10 mouse cellular contexts compared by ENCODE assay signal in the genomic region with DNA sequence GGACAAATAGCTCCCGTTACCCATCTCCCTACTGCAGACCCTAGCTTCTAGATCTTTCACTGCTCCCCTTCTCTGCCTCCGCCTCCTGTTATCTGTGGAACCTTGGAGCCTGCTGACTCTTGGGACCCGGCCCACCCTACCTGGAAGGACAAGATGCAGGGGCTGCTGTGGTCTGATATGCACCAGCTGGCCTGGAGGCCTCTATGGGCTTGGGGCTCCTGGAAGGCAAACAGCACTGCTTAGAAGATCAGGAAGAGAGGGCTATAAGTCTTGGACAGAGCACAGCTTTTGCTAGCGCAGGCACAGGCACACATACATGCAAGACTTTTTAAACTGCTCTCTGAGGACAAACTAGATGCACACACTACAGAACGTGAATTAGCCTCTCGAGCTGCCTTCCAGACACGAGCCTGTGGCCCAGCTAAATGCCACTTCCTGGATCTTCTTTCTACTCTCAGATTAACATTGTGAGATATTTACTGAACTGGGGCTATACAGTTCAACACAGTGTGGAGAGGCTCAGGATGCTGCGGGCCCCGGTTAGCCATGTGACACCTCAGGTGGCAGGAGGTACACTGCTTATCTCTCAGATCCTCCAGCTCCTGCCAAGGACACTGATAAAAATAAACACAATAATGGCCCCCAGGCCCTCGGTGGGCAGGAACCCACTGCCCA. TPM values are rescaled to one million over a fixed set of nuclear protein-coding genes. Genes with fewer than 3 reads are reported as not detected.
A peak's percentile ranks its signal among the peaks of the same experiment; 100 is the strongest.
DNase-seq lines count a peak whose midpoint lies in the region; ATAC-seq and TF ChIP-seq lines count a peak whose summit lies in the region.
"Had no signal": no experiment of that assay in that cellular context is flagged by ENCODE, and none has a peak within 500 bp of the region (broad histone marks: within the 10 kb centered on the region; RNA-seq: fewer than 3 reads in every experiment).

No protein-coding gene starts in this region.

- no peaks in the 10 kb centered on the region for H3K36me3 ChIP-seq in heart, embryonic 12.5 days
- H3K36me3 ChIP-seq in G1E (replicated peaks) = no peaks in the 10 kb centered on the region
- no peaks in the 10 kb centered on the region for H3K36me3 ChIP-seq in stomach, embryonic 15.5 days

- H3K27ac ChIP-seq in heart, embryonic 12.5 days (ENCODE audit: poor library complexity, severe bottlenecking) = peak overlapping the region; percentile 27; the same call in 1 of the 2 replicates
- H3K27ac ChIP-seq in stomach, embryonic 15.5 days = peak overlapping the region; percentile 48

- DNase-seq in heart, adult 11 months = no peak
- DNase-seq in G1E (ENCODE audit: low spot score) (peak; percentile 69), liver (peak; percentile 94)
- no peak for DNase-seq in right cerebral cortex, postnatal 10 days (ENCODE audit: low spot score in 2 of 2)
- no peak for DNase-seq in urinary bladder, postnatal 36 days (ENCODE audit: low spot score in 2 of 2)
- no peak for DNase-seq in adrenal gland, adult 8-10 months
- DNase-seq: heart, postnatal 14 days; right cerebral cortex, postnatal 25 days had no signal

- WGBS in heart, embryonic 12.5 days = 40% methylated on average over 10 of the region's 10 CpGs
- WGBS in stomach, embryonic 15.5 days = 53% methylated on average over 10 of the region's 10 CpGs

- no peaks in the 10 kb centered on the region for H3K27me3 ChIP-seq in heart, embryonic 12.5 days (replicated peaks)
- no peaks in the 10 kb centered on the region for H3K27me3 ChIP-seq in G1E (ENCODE audit: insufficient read depth, low read length)
- no peaks in the 10 kb centered on the region for H3K27me3 ChIP-seq in stomach, embryonic 15.5 days (replicated peaks)

- H3K9me3 ChIP-seq in heart, embryonic 12.5 days (replicated peaks) = no peaks in the 10 kb centered on the region
- H3K9me3 ChIP-seq in G1E (replicated peaks) = no peaks in the 10 kb centered on the region
- H3K9me3 ChIP-seq in stomach, embryonic 15.5 days = no peaks in the 10 kb centered on the region

- ATAC-seq in heart, embryonic 12.5 days (ENCODE audit: insufficient number of reproducible peaks, low FRiP score) = peak; percentile 84
- ATAC-seq in G1E (ENCODE audit: extremely low read depth, insufficient number of reproducible peaks, low FRiP score, poor library complexity, severe bottlenecking) = peak; percentile 66
- peak; percentile 85; the same call in 1 of the 2 replicates for ATAC-seq in stomach, embryonic 15.5 days (ENCODE audit: insufficient read depth, low FRiP score, low read depth)

- H3K4me2 ChIP-seq in heart, embryonic 12.5 days = no peak overlapping the region
- H3K4me2 ChIP-seq in stomach, embryonic 15.5 days = no peak overlapping the region

- H3K9ac ChIP-seq in heart, embryonic 12.5 days = no peak overlapping the region
- H3K9ac ChIP-seq in stomach, embryonic 15.5 days = no peak overlapping the region

- no peak overlapping the region for H3K4me3 ChIP-seq in heart, embryonic 12.5 days
- H3K4me3 ChIP-seq in G1E (ENCODE audit: low read depth, low read length) = peak overlapping the region; percentile 56; the same call in 1 of the 2 replicates
- no peak overlapping the region for H3K4me3 ChIP-seq in stomach, embryonic 15.5 days (replicated peaks)

- peaks cover 9% of the 10 kb centered on the region for H3K4me1 ChIP-seq in heart, embryonic 12.5 days (replicated peaks)
- H3K4me1 ChIP-seq in G1E (ENCODE audit: insufficient read depth, low read depth, low read length) = peaks cover 81% of the 10 kb centered on the region
- no peaks in the 10 kb centered on the region for H3K4me1 ChIP-seq in stomach, embryonic 15.5 days

- TF ChIP-seq CTCF in G1E (IDR thresholded peaks at IDR 0.05; ENCODE audit: low read depth, low read length) = no peak

RNA-seq across cellular contexts. Expression of a gene that starts 54.2 kb away (rescaled TPM):
- polyA plus RNA-seq in heart, embryonic 12.5 days (2016; fragmentation: Nextera tagmentation; extraction: Ambion mirVana) = 17.5 and 18.3 TPM in 2 replicates
- total RNA-seq in G1E (2014; fragmentation: Nextera tagmentation) (184 and 189 TPM in 2 replicates), G1E (2017) (31.4 and 34.7 TPM in 2 replicates)
- polyA plus RNA-seq in G1E (2012) = 111 and 123 TPM in 2 replicates
- 25.6 and 27.4 TPM in 2 replicates for polyA plus RNA-seq in stomach, embryonic 15.5 days (2015; fragmentation: Nextera tagmentation; extraction: Ambion mirVana)
- total RNA-seq in adrenal gland, adult 8-10 months (2022) = 100 to 1,000 TPM in 3 of 4 experiments, 10 to 100 TPM in 1; 95.7 to 109 (median 104) TPM

Comparison
In these comparisons a context has a peak if more than half of its experiments do, and no peak if none do; other contexts are left out.
1. DNase-seq: peak in G1E (single experiment) and liver (single experiment); none in heart, adult 11 months (single experiment), right cerebral cortex, postnatal 10 days (0 of 2), urinary bladder, postnatal 36 days (0 of 2) and adrenal gland, adult 8-10 months (single experiment).
2. Peak in every context shown above with its lines, with median percentiles within 50 percentile points of each other: ATAC-seq.